Mouse (Mus musculus) forebrain, embryonic 14.5 days (tissue): Measurements from ENCODE around the gene Yy1. TPM values are rescaled to one million over a fixed set of nuclear protein-coding genes. Genes with fewer than 3 reads are reported as not detected.

Experiments used
- ATAC-seq: fragments of 200-750 bp; cut with Nextera tagmentation; 2 replicates; pipeline ENCODE4 v1.8.0; 2017; ENCODE audit warnings: mild to moderate bottlenecking, moderate library complexity
- DNase-seq: peaks from one replicate; pipeline ENCODE4 v3.0.0-alpha.2; 2015; ENCODE audit warnings: low spot score
- H3K27ac ChIP-seq: fragments of 300-500 bp; sonication (generic); 2 replicates; pipeline ENCODE4 v1.5.1; 2014; ENCODE audit warnings: low read depth, mild to moderate bottlenecking, control low read depth, low read length, moderate library complexity
- H3K27me3 ChIP-seq: fragments of 300-500 bp; sonication (generic); replicated peaks from 2 replicates; pipeline ENCODE4 v1.6.1; 2014; ENCODE audit warnings: low read length, control low read depth, mixed read lengths; ENCODE audit not compliant: control insufficient read depth, insufficient read depth
- H3K36me3 ChIP-seq: fragments of 300-500 bp; sonication (generic); 2 replicates; pipeline ENCODE4 v1.6.1; 2014; ENCODE audit warnings: low read length, control low read depth; ENCODE audit not compliant: control insufficient read depth, insufficient read depth
- H3K4me1 ChIP-seq: fragments of 300-500 bp; sonication (generic); 2 replicates; pipeline ENCODE4 v1.6.1; 2014; ENCODE audit warnings: antibody characterized with exemption, low read length, control low read depth; ENCODE audit not compliant: control insufficient read depth, insufficient read depth
- H3K4me2 ChIP-seq: fragments of 300-500 bp; sonication (generic); 2 replicates; pipeline ENCODE4 v1.6.1; 2014; ENCODE audit warnings: mild to moderate bottlenecking, control low read depth, low read length
- H3K4me3 ChIP-seq: fragments of 300-500 bp; sonication (generic); 2 replicates; pipeline ENCODE4 v1.5.1; 2014; ENCODE audit warnings: low read depth, low read length, control low read depth
- H3K9ac ChIP-seq: fragments of 300-500 bp; sonication (generic); 2 replicates; pipeline ENCODE4 v1.6.1; 2014; ENCODE audit warnings: mild to moderate bottlenecking, low read length, control low read depth, moderate library complexity
- H3K9me3 ChIP-seq: fragments of 300-500 bp; sonication (generic); replicated peaks from 2 replicates; pipeline ENCODE4 v1.6.1; 2016; ENCODE audit warnings: low read length, control low read depth, mixed read lengths; ENCODE audit not compliant: control insufficient read depth
- WGBS: fragments of 180-500 bp; shearing (Covaris S2); extraction: QIAGEN DNeasy Blood & Tissue Kit; methylation state at CpG from one replicate; pipeline ENCODE4 v1.1.7; 2014; 5-methylcytosine and 5-hydroxymethylcytosine counted together
- polyA plus RNA-seq: library from polyadenylated mRNA; unstranded; fragments of >200 nt; fragmentation: Nextera tagmentation; extraction: Ambion mirVana; gene quantifications from 2 replicates; pipeline ENCODE4 v1.2.1, GENCODE M21; 2014

The Yy1 gene
- polyA plus RNA-seq, result 15.7 and 17.6 TPM in 2 replicates

- peak; percentile 95 for ATAC-seq
- peaks cover 29% of the 10 kb centered on the region for H3K4me1 ChIP-seq
- under 1% methylated on average over 77 of the region's 127 CpGs for WGBS
Observed at GRCm38 (mm10) chr12:108792546-108793452, at the start of gene Yy1. Gene Yy1 (plus strand): TSS chr12:108792973.

DNA sequence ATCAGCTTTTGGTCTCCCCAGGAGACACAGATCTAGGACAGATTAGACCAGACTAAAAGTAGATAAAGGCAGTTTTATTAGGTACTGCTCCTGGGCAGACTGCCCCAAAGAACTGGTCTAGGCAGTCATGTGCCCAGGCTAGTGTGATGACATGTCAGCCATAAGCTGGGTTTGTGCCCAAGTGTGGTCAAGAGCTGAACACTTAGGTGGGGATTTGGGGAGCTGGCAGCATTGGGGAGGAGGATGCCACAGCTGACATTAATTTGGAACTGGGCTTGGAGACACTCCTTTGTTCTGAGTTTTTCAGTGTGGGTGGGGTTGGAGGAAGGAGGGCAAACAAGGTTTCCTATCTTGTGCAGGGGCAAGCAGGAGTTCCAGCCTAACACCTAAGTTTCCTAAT lies 46.8 kb upstream of the Yy1 start:
- Histone ChIP-seq H3K9ac (no peak overlapping the region), H3K27ac (no peak overlapping the region), H3K4me1 (no peaks in the 10 kb centered on the region), H3K4me3 (no peak overlapping the region), H3K36me3 (no peaks in the 10 kb centered on the region), H3K4me2 (no peak overlapping the region), H3K9me3 (no peaks in the 10 kb centered on the region), H3K27me3 (no peaks in the 10 kb centered on the region)
- ATAC-seq (no peak), DNase-seq (no peak)

More at GRCm38 (mm10) chr12:108792546-108793452, at the start of gene Yy1:
- Histone ChIP-seq H3K27me3 (no peaks in the 10 kb centered on the region), H3K4me3 (peak within 1 kb of the TSS; percentile 99), H3K4me2 (peak within 1 kb of the TSS; percentile 59), H3K27ac (peak within 1 kb of the TSS; percentile 98), H3K9me3 (no peaks in the 10 kb centered on the region), H3K9ac (peak within 1 kb of the TSS; percentile 89), H3K36me3 (no peaks in the 10 kb centered on the region)
- peak; percentile 99 for DNase-seq

- H3K36me3 ChIP-seq, result no peaks in the 10 kb centered on the region
- no peak for DNase-seq
- H3K27me3 ChIP-seq, result no peaks in the 10 kb centered on the region
- ATAC-seq, result no peak
- H3K9me3 ChIP-seq, result no peaks in the 10 kb centered on the region
- no peak overlapping the region for H3K27ac ChIP-seq
- H3K4me2 ChIP-seq, result no peak overlapping the region
- H3K4me3 ChIP-seq, result no peak overlapping the region
- H3K9ac ChIP-seq, result no peak overlapping the region
- WGBS, result 48% methylated on average over 6 of the region's 6 CpGs
- no peaks in the 10 kb centered on the region for H3K4me1 ChIP-seq
Observed at GRCm38 (mm10) chr12:108749019-108749418, 43.8 kb upstream of the Yy1 start.

DNA sequence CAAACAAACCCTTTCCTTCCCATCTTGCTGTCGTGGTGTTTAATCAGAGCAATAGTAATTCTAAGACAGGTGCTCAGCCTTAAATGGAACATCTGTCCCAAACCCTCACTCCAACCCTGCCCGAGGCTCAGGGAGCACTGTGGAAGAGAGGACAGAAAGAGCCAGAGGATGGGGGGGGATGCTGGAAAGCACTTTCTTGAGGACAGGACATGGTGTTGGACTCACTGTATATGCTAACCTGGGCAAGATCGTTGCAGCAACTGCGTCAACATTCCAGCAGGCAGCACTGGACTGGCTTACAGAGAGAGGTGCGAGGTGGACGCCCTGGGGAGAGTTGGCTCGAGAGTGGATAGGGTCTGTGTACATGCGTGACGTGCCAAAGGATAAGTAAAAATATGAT lies 43.3 kb upstream of the Yy1 start:
- Histone ChIP-seq H3K27me3 (no peaks in the 10 kb centered on the region), H3K4me1 (no peaks in the 10 kb centered on the region), H3K27ac (no peak overlapping the region), H3K36me3 (no peaks in the 10 kb centered on the region), H3K4me3 (no peak overlapping the region), H3K9ac (no peak overlapping the region), H3K9me3 (no peaks in the 10 kb centered on the region), H3K4me2 (no peak overlapping the region)
- ATAC-seq, result no peak
- no peak for DNase-seq
- WGBS, result 89% methylated on average over 9 of the region's 9 CpGs

DNA sequence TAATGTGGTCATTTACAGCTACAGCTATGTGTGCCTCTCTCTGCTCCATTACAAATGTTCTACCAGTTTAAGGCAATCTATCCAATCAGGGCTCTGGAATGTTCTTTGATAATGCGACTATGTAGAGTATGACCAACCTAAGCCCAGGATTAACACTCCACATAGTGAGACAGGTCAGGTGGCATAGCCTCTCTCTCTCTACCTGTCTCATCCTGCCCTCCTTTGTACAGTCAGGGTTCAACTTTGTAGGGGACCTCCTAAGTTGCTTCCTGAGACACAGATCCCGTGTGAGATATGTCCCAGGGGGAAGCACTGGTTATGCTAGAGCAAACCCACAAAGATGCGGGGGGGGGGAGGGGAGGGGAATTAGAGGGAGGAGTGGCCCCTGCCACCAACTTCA lies 42.5 kb upstream of the Yy1 start:
- Histone ChIP-seq H3K36me3 (no peaks in the 10 kb centered on the region), H3K27me3 (no peaks in the 10 kb centered on the region), H3K4me1 (no peaks in the 10 kb centered on the region), H3K9ac (no peak overlapping the region), H3K4me3 (no peak overlapping the region), H3K27ac (no peak overlapping the region), H3K9me3 (no peaks in the 10 kb centered on the region), H3K4me2 (no peak overlapping the region)
- DNase-seq, result no peak
- 82% methylated on average over 3 of the region's 3 CpGs for WGBS
- no peak for ATAC-seq

GRCm38 (mm10) chr12:108751790-108752189 lies 41.0 kb upstream of the Yy1 start:
- Histone ChIP-seq H3K27me3 (no peaks in the 10 kb centered on the region), H3K4me1 (no peaks in the 10 kb centered on the region), H3K27ac (no peak overlapping the region), H3K9ac (no peak overlapping the region), H3K9me3 (no peaks in the 10 kb centered on the region), H3K4me3 (no peak overlapping the region), H3K36me3 (no peaks in the 10 kb centered on the region), H3K4me2 (no peak overlapping the region)
- 50% methylated on average over 9 of the region's 9 CpGs for WGBS
- ATAC-seq, result no peak
- no peak for DNase-seq

DNA sequence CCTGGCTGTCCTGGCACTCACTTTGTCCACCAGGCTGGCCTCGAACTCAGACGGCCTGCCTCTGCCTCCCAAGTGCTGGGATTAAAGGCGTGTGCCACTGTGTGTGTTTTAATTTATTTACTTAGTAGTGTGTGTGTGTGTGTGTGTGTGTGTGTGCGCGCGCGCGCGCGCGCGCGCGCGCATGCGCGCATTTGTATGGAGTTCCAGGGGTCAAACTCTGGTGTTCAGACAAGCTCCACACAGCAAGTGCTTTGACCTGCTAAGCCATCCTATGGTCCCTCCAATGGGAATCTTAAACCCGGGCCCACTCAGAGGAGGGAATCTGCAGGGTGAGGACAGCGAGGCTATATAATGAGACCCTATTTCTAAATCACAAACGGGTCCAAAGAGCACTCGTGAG lies 37.6 kb upstream of the Yy1 start:
- Histone ChIP-seq H3K27ac (no peak overlapping the region), H3K27me3 (no peaks in the 10 kb centered on the region), H3K4me3 (no peak overlapping the region), H3K9ac (no peak overlapping the region), H3K4me1 (no peaks in the 10 kb centered on the region), H3K4me2 (no peak overlapping the region), H3K36me3 (no peaks in the 10 kb centered on the region), H3K9me3 (no peaks in the 10 kb centered on the region)
- ATAC-seq (no peak), DNase-seq (no peak)
- 79% methylated on average over 21 of the region's 21 CpGs for WGBS

GRCm38 (mm10) chr12:108756611-108757010 lies 36.2 kb upstream of the Yy1 start:
- H3K27ac ChIP-seq, result no peak overlapping the region
- no peak overlapping the region for H3K4me2 ChIP-seq
- no peaks in the 10 kb centered on the region for H3K27me3 ChIP-seq
- no peak overlapping the region for H3K4me3 ChIP-seq
- H3K9ac ChIP-seq, result no peak overlapping the region
- no peaks in the 10 kb centered on the region for H3K4me1 ChIP-seq
- WGBS, result 95% methylated on average over 10 of the region's 10 CpGs
- H3K9me3 ChIP-seq, result no peaks in the 10 kb centered on the region
- ATAC-seq (no peak), DNase-seq (no peak)
- no peaks in the 10 kb centered on the region for H3K36me3 ChIP-seq

DNA sequence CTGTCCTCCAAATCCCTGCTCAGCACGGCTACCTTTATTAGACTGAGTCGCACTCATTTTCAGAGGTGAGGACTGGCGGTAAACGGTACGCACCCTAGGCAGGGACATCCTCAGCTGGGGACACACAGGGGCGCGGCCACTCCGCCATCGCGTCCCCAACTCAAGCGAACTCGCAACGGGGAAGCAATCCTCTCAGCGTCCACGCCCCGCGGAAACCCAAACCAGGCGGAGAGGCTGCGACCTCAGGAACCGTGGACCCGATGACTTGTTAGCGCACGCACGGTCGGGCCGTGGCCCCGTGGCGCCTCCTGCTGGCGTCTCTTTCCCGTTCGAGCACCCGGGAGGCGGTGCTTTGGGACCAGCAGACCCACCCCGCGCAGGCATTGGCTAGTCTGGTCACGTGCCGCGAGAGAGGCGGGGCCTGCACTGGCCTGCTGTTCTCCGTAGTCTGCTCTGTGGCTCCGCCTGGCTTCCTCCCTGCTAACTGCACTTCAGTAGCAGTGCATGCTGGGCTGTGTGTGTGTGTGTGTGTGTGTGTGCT lies 35.0 kb upstream of the Yy1 start:
- H3K36me3 ChIP-seq, result no peaks in the 10 kb centered on the region
- no peaks in the 10 kb centered on the region for H3K9me3 ChIP-seq
- H3K4me1 ChIP-seq, result no peaks in the 10 kb centered on the region
- DNase-seq, result peak; percentile 98
- H3K27me3 ChIP-seq, result no peaks in the 10 kb centered on the region
- H3K9ac ChIP-seq, result peak overlapping the region; percentile 69
- peak; percentile 99 for ATAC-seq
- H3K27ac ChIP-seq, result no peak overlapping the region
- under 1% methylated on average over 36 of the region's 41 CpGs for WGBS
- H3K4me2 ChIP-seq, result peak overlapping the region; percentile 71
- peak overlapping the region; percentile 56 for H3K4me3 ChIP-seq
